Mouse (Mus musculus): ENCODE data around the gene Cst7.

Cst7 gene

GRCm38 (mm10) chr2:150627140-150627539 lies 56.9 kb downstream of the Cst7 start:
- DNase-seq (ENCODE audit: low read depth, low spot score): no peak
